8 mouse cellular contexts compared by ENCODE assay signal in the genomic region with DNA sequence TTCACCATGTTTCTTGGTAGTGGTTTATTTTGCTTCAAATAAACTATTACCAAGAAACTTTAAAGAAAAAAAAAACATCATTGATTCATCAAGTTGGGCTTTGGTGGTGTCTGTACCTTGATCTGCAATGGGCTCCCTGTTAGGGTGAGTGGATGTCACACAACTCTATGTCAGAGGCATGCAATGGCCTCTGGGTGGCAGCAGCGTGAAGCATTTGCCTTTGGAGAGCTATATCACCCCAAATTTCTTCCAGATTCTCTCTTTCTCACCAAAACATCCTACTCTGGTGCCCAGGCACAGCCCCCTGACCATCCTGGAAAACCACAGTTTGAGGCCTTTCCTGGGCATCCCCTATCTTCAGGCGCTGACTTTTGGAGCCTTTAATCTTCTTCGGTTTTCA. TPM values are rescaled to one million over a fixed set of nuclear protein-coding genes. Genes with fewer than 3 reads are reported as not detected.
DNase-seq lines count a peak whose midpoint lies in the region; ATAC-seq and TF ChIP-seq lines count a peak whose summit lies in the region.

No protein-coding gene starts in this region.

- peak; percentile 30 for DNase-seq in gastrocnemius, postnatal 14 days
- DNase-seq in gastrocnemius, postnatal 25 days: no peak
- DNase-seq in 416B (ENCODE audit: low read depth) (peak; percentile 59), adipocyte (ENCODE audit: low spot score) (peak; percentile 74)
- DNase-seq in large intestine, adult 2 months (ENCODE audit: low read depth, low spot score): peak; percentile 19
- DNase-seq in lung, postnatal 4 days: peak; percentile 31 to 35

- WGBS in large intestine, adult 2 months: 45% methylated on average over 3 of the region's 3 CpGs

- H3K4me3 ChIP-seq in cortical plate, adult 2 months (ENCODE audit: insufficient read depth, low read length): no peak overlapping the region

- no peaks in the 10 kb centered on the region for H3K4me1 ChIP-seq in cortical plate, adult 2 months (ENCODE audit: control insufficient read depth, insufficient read depth, low read length)

- TF ChIP-seq POLR2A in cortical plate, adult 2 months (IDR thresholded peaks at IDR 0.05; ENCODE audit: extremely low read depth, insufficient read depth, low read length): no peak

- peak; percentile 82 for TF ChIP-seq CTCF in cortical plate, adult 2 months (IDR thresholded peaks at IDR 0.05; ENCODE audit: extremely low read depth, insufficient read depth, low read length)

- no peak overlapping the region for H3K27ac ChIP-seq in cortical plate, adult 2 months (ENCODE audit: insufficient read depth, low read length)

- intact Hi-C loops in gastrocnemius, postnatal 14 days (cut with DNase I; ENCODE audit: low total_unique reads): no loop called here

- ATAC-seq in activated CD4-positive, CD25-positive, alpha-beta regulatory T cell, adult 4 months: no peak

RNA-seq across cellular contexts. Expression of a gene that starts 33.0 kb away (rescaled TPM):
- total RNA-seq in gastrocnemius, postnatal 14 days (2021): 10 to 100 TPM; 25.7 to 27.5 TPM
- 10 to 100 TPM; 21.7 to 22.1 TPM for total RNA-seq in gastrocnemius, postnatal 25 days (2021)
- polyA plus RNA-seq in cortical plate, adult 2 months (2012; rRNA removed): 22.6 and 23.2 TPM in 2 replicates
- polyA plus RNA-seq in large intestine, adult 2 months (2012; rRNA removed): 5.2 and 8.0 TPM in 2 replicates
- 10 to 100 TPM; 20.4 to 22.8 TPM for polyA plus RNA-seq in activated CD4-positive, CD25-positive, alpha-beta regulatory T cell, adult 4 months (2017; shearing (Covaris generic))
